Mouse (Mus musculus): ENCODE results near the gene Aldob. TPM values are rescaled to one million over a fixed set of nuclear protein-coding genes. Genes with fewer than 3 reads are reported as not detected.
"Not testable (repeated sequence)": the region's sequence is repeated elsewhere in the genome, so short reads cannot be mapped to it uniquely, and the experiment has no call there.

The Aldob gene
- polyA plus RNA-seq, 1 experiment from 2014 or later = 2,616 TPM

GRCm38 (mm10) chr4:49520572-49521340, 28.6 kb downstream of the Aldob start, which contains the start of the genes Mrpl50 and Zfp189:
Gene Mrpl50 (minus strand): TSS chr4:49521093.
Gene Zfp189 (plus strand): TSS chr4:49521176.
- Histone ChIP-seq H3K4me3 (ENCODE audit: low read depth, low read length) (peak within 1 kb of the TSS; percentile 84), H3K9ac (replicated peaks) (peak within 1 kb of the TSS; percentile 88), H3K36me3 (replicated peaks; ENCODE audit: insufficient read depth, low read length) (peaks cover 4% of the 10 kb centered on the region; the same call in 1 of the 2 replicates), H3K4me2 (ENCODE audit: low read depth, low read length) (peak within 1 kb of the TSS; percentile 90), H3K27ac (ENCODE audit: low read depth) (peak within 1 kb of the TSS; percentile 90), H3K9me3 (ENCODE audit: low read length) (no peaks in the 10 kb centered on the region), H3K4me1 (ENCODE audit: insufficient read depth) (peaks cover 13% of the 10 kb centered on the region), H3K27me3 (ENCODE audit: insufficient read depth, low read length) (no peaks in the 10 kb centered on the region)
- DNase-seq (peak; percentile 92), ATAC-seq (peak; percentile 100)
- TF ChIP-seq CTCF (IDR thresholded peaks at IDR 0.05; ENCODE audit: low read depth) (no peak), EP300 (IDR thresholded peaks at IDR 0.05; ENCODE audit: low read depth) (no peak)
- under 1% methylated on average over 41 of the region's 41 CpGs for WGBS (ENCODE audit: insufficient replicate concordance)

- 77% methylated on average over 5 of the region's 5 CpGs for WGBS (ENCODE audit: insufficient replicate concordance)
- no peak overlapping the region for H3K9ac ChIP-seq (replicated peaks)
- H3K4me3 ChIP-seq (ENCODE audit: low read depth, low read length) = peak overlapping the region; percentile 84
- H3K4me2 ChIP-seq (ENCODE audit: low read depth, low read length) = peak overlapping the region; percentile 90
- peak; percentile 42 for DNase-seq
- peaks cover 5% of the 10 kb centered on the region for H3K36me3 ChIP-seq (replicated peaks; ENCODE audit: insufficient read depth, low read length)
- no peak for ATAC-seq
- H3K27ac ChIP-seq (ENCODE audit: low read depth) = no peak overlapping the region
- H3K4me1 ChIP-seq (ENCODE audit: insufficient read depth) = peaks cover 13% of the 10 kb centered on the region
- H3K27me3 ChIP-seq (ENCODE audit: insufficient read depth, low read length) = no peaks in the 10 kb centered on the region
- TF ChIP-seq EP300 (IDR thresholded peaks at IDR 0.05; ENCODE audit: low read depth) (no peak), CTCF (IDR thresholded peaks at IDR 0.05; ENCODE audit: low read depth) (peak; percentile 49)
- no peaks in the 10 kb centered on the region for H3K9me3 ChIP-seq (ENCODE audit: low read length)
Measured at GRCm38 (mm10) chr4:49519476-49519875, 29.9 kb downstream of the Aldob start.

GRCm38 (mm10) chr4:49514441-49514840, 34.9 kb downstream of the Aldob start:
- no peak for TF ChIP-seq EP300 (IDR thresholded peaks at IDR 0.05; ENCODE audit: low read depth)
- TF ChIP-seq CTCF (IDR thresholded peaks at IDR 0.05; ENCODE audit: low read depth) = no peak
- H3K4me1 ChIP-seq (ENCODE audit: insufficient read depth) = peaks cover 10% of the 10 kb centered on the region; the same call in 1 of the 2 replicates
- ATAC-seq = no peak

GRCm38 (mm10) chr4:49512636-49513035, 36.7 kb downstream of the Aldob start:
- no peak for ATAC-seq
- no peak for DNase-seq
- Histone ChIP-seq H3K4me2 (ENCODE audit: low read depth, low read length) (no peak overlapping the region), H3K4me3 (ENCODE audit: low read depth, low read length) (no peak overlapping the region), H3K9ac (replicated peaks) (no peak overlapping the region), H3K36me3 (replicated peaks; ENCODE audit: insufficient read depth, low read length) (peaks cover 22% of the 10 kb centered on the region), H3K27me3 (ENCODE audit: insufficient read depth, low read length) (no peaks in the 10 kb centered on the region), H3K27ac (ENCODE audit: low read depth) (no peak overlapping the region), H3K9me3 (ENCODE audit: low read length) (no peaks in the 10 kb centered on the region), H3K4me1 (ENCODE audit: insufficient read depth) (0 out of 2 replicates have a peak, but pooled peaks cover 5% of the 10 kb centered on the region)
- 88% methylated on average over 4 of the region's 4 CpGs for WGBS (ENCODE audit: insufficient replicate concordance)
- no peak for TF ChIP-seq EP300 (IDR thresholded peaks at IDR 0.05; ENCODE audit: low read depth)

More at GRCm38 (mm10) chr4:49514441-49514840, 34.9 kb downstream of the Aldob start:
- no peak overlapping the region for H3K27ac ChIP-seq (ENCODE audit: low read depth)
- DNase-seq = no peak
- peaks cover 22% of the 10 kb centered on the region for H3K36me3 ChIP-seq (replicated peaks; ENCODE audit: insufficient read depth, low read length)
- H3K9ac ChIP-seq (replicated peaks) = no peak overlapping the region
- H3K27me3 ChIP-seq (ENCODE audit: insufficient read depth, low read length) = no peaks in the 10 kb centered on the region
- no peaks in the 10 kb centered on the region for H3K9me3 ChIP-seq (ENCODE audit: low read length)
- 93% methylated on average over 6 of the region's 6 CpGs for WGBS (ENCODE audit: insufficient replicate concordance)
- H3K4me3 ChIP-seq (ENCODE audit: low read depth, low read length) = no peak overlapping the region
- no peak overlapping the region for H3K4me2 ChIP-seq (ENCODE audit: low read depth, low read length)

GRCm38 (mm10) chr4:49510236-49510835, 39.0 kb downstream of the Aldob start:
- not testable (repeated sequence) for H3K9me3 ChIP-seq (ENCODE audit: low read length); H3K27me3 ChIP-seq (ENCODE audit: insufficient read depth, low read length); H3K4me2 ChIP-seq (ENCODE audit: low read depth, low read length); DNase-seq; H3K9ac ChIP-seq (replicated peaks); H3K4me3 ChIP-seq (ENCODE audit: low read depth, low read length); H3K4me1 ChIP-seq (ENCODE audit: insufficient read depth)
- peak overlapping the region; percentile 73 for H3K27ac ChIP-seq (ENCODE audit: low read depth)
- 47% methylated on average over 1 of the region's 1 CpGs for WGBS (ENCODE audit: insufficient replicate concordance)
- peak; percentile 81 for ATAC-seq
- peaks cover 22% of the 10 kb centered on the region for H3K36me3 ChIP-seq (replicated peaks; ENCODE audit: insufficient read depth, low read length)

GRCm38 (mm10) chr4:49509183-49509582, 40.2 kb downstream of the Aldob start:
- no peak overlapping the region for H3K9ac ChIP-seq (replicated peaks)
- peaks cover 7% of the 10 kb centered on the region; the same call in 1 of the 2 replicates for H3K4me1 ChIP-seq (ENCODE audit: insufficient read depth)
- peak overlapping the region; percentile 73; the same call in 1 of the 2 replicates for H3K27ac ChIP-seq (ENCODE audit: low read depth)
- no peak overlapping the region for H3K4me2 ChIP-seq (ENCODE audit: low read depth, low read length)
- H3K4me3 ChIP-seq (ENCODE audit: low read depth, low read length) = no peak overlapping the region
- no peaks in the 10 kb centered on the region for H3K27me3 ChIP-seq (ENCODE audit: insufficient read depth, low read length)
- ATAC-seq = no peak
- peaks cover 19% of the 10 kb centered on the region for H3K36me3 ChIP-seq (replicated peaks; ENCODE audit: insufficient read depth, low read length)
- H3K9me3 ChIP-seq (ENCODE audit: low read length) = no peaks in the 10 kb centered on the region
- 74% methylated on average over 2 of the region's 2 CpGs for WGBS (ENCODE audit: insufficient replicate concordance)
- no peak for DNase-seq
- TF ChIP-seq CTCF (IDR thresholded peaks at IDR 0.05; ENCODE audit: low read depth) (no peak), EP300 (IDR thresholded peaks at IDR 0.05; ENCODE audit: low read depth) (no peak)
